Comparison of ENCODE assay signal across 16 mouse cellular contexts in genomic region chr10:53728883-53729282, GRCm38 (mm10). TPM values are rescaled to one million over a fixed set of nuclear protein-coding genes. Genes with fewer than 3 reads are reported as not detected.
"Had no signal": no experiment of that assay in that cellular context is flagged by ENCODE, and none has a peak within 500 bp of the region (broad histone marks: within the 10 kb centered on the region; RNA-seq: fewer than 3 reads in every experiment).

No protein-coding gene starts in this region.

- H3K9me3 ChIP-seq: liver, embryonic 15.5 days; midbrain, embryonic 12.5 days; neural tube, embryonic 13.5 days; stomach, embryonic 15.5 days had no signal

- ATAC-seq: midbrain, embryonic 16.5 days had no signal

- H3K9ac ChIP-seq: liver, embryonic 15.5 days; midbrain, embryonic 12.5 days; neural tube, embryonic 13.5 days; stomach, embryonic 15.5 days had no signal

- H3K4me3 ChIP-seq: layer of hippocampus, adult 2 months; liver, embryonic 15.5 days; megakaryocyte, embryonic 14.5 days; midbrain, embryonic 12.5 days; neural tube, embryonic 13.5 days; stomach, embryonic 15.5 days had no signal

- H3K4me2 ChIP-seq: liver, embryonic 11.5 days; liver, embryonic 15.5 days; midbrain, embryonic 12.5 days; neural tube, embryonic 13.5 days; stomach, embryonic 15.5 days had no signal

- H3K4me1 ChIP-seq: liver, embryonic 15.5 days; megakaryocyte, embryonic 14.5 days; midbrain, embryonic 12.5 days; stomach, embryonic 15.5 days had no signal

- DNase-seq: kidney, adult 9 months; kidney, postnatal 4 days; lung, adult 2 months; lung, postnatal 10 days; retina, postnatal 1 day; right cerebral cortex, postnatal 4 days; thymus, postnatal 36 days had no signal

- H3K27ac ChIP-seq: layer of hippocampus, adult 2 months; liver, embryonic 15.5 days; macrophage; midbrain, embryonic 12.5 days; neural tube, embryonic 13.5 days; stomach, embryonic 15.5 days had no signal

- H3K36me3 ChIP-seq: liver, embryonic 15.5 days; midbrain, embryonic 12.5 days; neural tube, embryonic 13.5 days; stomach, embryonic 15.5 days had no signal

- H3K27me3 ChIP-seq: liver, embryonic 15.5 days; megakaryocyte, embryonic 14.5 days; midbrain, embryonic 12.5 days; neural tube, embryonic 13.5 days; stomach, embryonic 15.5 days had no signal

RNA-seq across cellular contexts. Expression of gene Fam184a, which starts 22.0 kb away (rescaled TPM):
- polyA plus RNA-seq: macrophage had no signal
